Mouse (Mus musculus) thymus, postnatal 36 days (tissue): Measurements from ENCODE around the gene Gm42878.

ENCODE experiments used
- DNase-seq, 2 experiments: peaks; one replicate each; pipeline ENCODE4 v3.0.0; 2022; ENCODE audit warnings: mixed read lengths in 2 of 2

Gm42878 gene

DNA sequence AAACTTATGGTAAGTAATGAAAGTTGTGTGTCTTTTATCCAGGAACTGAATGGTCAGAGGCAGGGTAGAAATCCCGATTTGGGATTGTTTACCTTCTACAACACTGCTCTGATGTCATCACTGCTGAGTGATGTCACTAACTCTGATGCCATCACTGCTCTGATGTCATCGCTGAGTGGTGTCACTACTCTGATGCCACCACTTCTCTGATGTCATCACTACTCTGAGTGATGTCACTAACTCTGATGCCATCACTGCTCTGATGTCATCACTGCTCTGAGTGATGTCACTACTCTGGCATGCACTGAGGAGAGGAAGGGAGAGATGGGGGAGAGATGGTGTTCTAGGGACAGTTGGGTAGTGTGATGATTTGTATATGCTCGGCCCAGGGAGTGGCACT lies 17.2 kb upstream of the Gm42878 start:
- DNase-seq, result no peak

DNA sequence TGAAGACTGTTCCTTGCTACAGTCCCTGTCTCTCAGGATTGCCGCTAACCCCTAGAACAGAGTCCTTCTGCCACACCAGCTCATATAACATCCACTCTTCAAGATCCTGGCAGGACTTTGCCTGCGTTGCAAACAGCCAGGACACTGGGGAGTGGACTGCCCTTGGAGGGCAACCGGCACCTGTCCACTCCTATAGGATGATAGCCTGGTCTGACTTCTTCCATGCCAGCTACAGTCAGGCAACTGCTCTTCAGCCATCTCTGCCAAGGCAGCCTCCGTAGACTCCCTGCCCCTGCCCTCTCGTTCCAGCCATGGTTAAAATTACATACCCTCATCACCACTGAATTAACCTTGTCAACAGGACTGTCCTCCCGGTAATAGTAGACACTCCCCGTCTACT lies 3.9 kb upstream of the Gm42878 start:
- DNase-seq, result no peak

DNA sequence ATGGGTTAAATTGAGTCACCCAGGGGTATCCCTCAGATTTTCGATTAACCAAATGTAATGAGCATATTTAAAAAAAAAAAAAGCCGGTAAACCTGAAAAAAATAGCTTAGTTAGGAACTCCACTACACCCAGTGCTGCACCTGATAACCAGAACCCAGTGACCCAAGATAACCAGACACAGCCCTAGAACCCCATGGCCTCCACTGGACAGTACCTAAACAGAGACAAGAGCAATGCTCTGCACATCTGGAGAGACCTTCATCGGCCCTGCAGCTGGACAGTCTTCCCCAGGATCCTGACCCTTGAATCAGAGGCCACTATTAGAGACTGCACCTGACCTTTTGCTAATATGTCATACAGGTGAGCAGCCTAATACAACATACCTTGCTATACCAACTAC lies 1.8 kb upstream of the Gm42878 start:
- DNase-seq, result no peak

GRCm38 (mm10) chr5:121546530-121546895 lies 1.2 kb upstream of the Gm42878 start:
- peak; percentile 36 to 49 for DNase-seq

DNA sequence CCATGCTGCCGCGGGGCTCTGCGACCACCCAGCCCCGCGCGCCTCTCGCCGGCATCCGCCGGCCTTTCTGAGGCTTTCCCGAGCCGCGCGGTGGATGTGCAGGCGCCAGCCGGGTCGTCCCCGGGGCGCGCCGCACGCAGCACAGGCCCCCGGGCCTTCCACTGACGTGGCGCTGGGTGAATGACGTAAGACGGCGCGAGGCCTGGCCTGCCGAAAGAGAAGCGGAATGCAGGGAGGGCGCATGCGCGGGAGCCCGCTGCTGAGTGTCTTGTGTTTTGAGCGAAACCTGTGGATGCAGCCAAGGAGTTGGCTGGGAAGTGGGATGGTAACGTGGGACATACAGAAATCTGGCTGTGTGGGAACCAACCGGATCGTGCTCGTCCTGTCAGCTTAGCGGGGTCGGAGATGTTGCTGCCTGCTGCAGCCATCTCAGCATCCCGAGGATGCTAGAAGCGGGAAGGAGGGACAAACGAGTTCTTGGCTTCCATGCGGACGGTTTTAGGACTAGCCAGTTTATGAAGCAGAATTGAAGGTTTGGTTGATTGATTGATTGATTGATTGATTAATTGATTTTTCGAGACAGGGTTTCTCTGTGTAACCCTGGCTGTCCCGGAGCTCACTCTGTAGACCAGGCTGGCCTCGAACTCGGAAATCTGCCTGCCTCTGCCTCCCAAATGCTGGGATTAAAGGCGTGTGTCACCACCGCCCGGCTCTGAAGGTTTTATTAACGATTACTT lies 679 bp upstream of the Gm42878 start, which contains the start of gene Mapkapk5:
Gene Mapkapk5 (minus strand): TSS at position 113 of the 737 bp plus-strand sequence.
- DNase-seq, result peak; percentile 96 to 97

DNA sequence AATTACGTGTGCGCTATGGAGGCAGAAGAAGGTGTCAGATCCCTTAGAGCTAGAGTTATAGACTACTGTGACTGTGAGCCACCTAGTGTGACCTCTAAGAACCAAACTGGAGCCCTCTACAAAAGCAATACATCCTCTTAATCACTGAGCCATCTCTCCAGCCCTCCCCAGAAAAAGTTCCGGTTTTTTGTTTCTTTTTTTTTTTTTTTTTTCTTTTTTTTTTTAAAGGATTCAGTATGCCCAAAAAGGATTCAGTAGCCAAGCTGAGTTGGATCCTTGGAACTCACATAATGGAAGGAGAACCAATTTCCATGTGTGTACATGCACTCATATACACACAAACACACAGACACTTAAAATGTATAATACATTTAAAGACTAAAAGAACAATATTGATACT lies 1.9 kb downstream of the Gm42878 start:
- no peak for DNase-seq

- no peak for DNase-seq
These were observed 4.0 kb downstream of the Gm42878 start for GRCm38 (mm10) chr5:121541235-121541634.

DNA sequence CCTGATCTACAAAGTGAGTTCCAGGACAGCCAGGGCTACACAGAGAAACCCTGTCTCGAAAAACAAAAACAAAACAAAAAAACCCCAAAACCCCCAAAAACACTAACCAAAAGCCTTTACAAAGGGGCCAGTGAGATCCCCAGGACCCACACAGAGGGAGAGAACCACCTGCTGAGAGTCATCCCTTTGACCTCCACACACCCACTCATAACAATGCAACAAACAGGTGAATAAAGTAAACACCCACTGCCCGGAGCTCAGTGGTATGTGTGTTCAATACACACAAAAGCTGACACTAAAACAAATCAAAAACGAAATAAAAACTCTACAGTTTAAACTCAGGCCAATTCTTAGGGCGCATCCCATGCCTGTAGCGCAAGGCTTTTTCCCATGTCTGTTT lies 5.2 kb downstream of the Gm42878 start:
- DNase-seq, result no peak

DNA sequence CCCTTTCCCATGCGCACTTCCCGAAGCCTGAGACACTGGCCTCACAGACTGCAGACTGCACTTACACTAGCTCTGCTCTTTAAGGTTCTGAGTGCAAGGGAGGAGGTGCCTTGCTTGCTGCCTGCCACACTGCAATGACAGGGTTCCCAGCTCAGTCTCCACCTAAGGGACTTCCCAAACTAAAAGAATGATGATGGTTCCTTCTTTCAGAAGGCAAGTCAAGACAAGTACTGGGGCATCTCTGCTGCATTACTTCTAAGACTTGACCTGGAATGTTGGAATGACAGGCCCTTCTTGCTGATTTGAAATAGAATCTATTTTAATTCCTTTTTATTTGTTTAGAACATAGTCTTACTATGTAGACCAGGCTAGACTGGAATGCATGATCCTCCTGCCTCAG lies 7.7 kb downstream of the Gm42878 start:
- DNase-seq, result no peak

GRCm38 (mm10) chr5:121536921-121537555 lies 8.2 kb downstream of the Gm42878 start:
- no peak for DNase-seq

DNA sequence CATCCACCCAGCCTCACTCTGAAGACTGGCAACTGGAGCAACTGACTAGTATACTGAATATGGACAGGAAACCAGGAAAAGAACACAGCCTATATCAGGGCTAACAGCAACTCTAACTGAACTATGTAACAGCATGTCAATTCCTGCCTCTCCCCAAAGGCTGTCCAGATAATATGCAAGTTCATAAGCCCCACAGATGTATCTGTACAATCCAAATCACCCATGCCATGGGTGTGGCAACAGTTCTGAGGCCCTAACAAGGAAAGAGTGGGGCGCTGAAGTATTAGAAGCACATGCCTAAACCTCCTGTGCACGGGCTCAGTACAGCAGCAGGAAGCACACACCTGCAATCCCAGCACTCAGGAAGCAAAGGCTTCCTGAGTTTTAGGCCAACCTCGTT lies 10.2 kb downstream of the Gm42878 start:
- DNase-seq, result no peak

DNA sequence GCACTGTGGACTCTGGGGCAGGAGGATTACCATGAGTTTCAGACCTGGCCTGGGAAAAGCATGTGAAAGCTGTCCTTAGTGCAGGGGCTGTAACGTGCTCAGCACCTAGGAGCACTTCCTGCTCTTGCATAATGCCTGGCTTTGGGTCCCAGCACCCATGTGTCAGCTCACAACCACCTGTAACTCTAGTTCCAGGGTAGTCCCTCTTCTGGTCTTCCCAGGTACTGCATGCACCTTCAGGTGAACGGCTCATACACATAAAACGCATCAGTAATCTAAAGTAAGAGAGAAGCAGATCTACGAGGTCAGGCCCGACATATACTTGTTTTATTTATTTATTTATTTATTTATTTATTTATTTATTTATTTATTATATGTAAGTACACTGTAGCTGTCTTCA lies 10.8 kb downstream of the Gm42878 start:
- DNase-seq, result peak; percentile 14

- DNase-seq, result no peak
These were observed 18.3 kb downstream of the Gm42878 start for GRCm38 (mm10) chr5:121526961-121527360.

GRCm38 (mm10) chr5:121526526-121526925 lies 18.8 kb downstream of the Gm42878 start:
- DNase-seq, result no peak

GRCm38 (mm10) chr5:121525774-121526450 lies 19.4 kb downstream of the Gm42878 start:
- no peak for DNase-seq

DNA sequence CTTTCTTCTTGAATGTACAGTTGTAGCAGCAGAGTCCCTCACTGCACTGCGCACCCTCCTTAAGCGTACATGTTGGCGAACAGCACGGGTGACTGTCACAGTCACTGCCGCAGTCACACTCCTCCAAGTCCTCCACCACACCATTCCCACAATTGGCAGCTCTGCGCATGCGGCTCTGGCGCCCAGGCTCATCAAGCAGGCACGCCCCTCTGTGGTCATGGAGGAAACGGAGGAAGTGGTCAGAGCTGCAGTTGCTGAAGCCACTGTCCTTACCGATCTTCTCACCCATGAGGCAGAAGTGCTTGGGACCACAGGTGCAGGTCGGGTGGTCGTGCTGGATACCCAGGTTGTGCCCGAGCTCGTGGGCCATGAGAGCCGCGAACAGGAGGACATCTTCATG lies 25.5 kb downstream of the Gm42878 start:
- peak in 1 of 2 experiments; percentile 22 for DNase-seq

GRCm38 (mm10) chr5:121518983-121519382 lies 26.3 kb downstream of the Gm42878 start:
- no peak for DNase-seq

GRCm38 (mm10) chr5:121510009-121510408 lies 35.3 kb downstream of the Gm42878 start:
- DNase-seq, result no peak

- DNase-seq, result no peak
These were observed 38.4 kb downstream of the Gm42878 start for GRCm38 (mm10) chr5:121506846-121507245.

DNA sequence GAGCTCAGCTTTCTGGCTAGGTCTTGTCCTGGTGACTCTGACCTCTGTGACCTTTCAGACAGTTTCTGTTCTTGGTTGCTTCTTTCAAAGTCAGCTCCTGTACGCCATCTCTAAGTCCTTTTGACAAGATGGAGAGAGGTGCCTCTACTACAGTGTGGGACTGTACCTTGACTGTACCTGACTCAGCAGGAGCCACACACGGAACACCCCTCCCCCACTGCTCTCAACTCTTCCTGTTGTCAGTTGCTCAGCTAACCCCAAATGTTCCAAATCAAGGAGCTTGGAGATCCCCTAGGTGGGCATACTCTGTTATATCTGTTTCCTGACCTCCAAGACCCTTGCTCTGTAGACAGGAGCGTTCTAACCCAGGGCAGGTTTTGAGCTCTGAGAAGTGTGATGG lies 42.1 kb downstream of the Gm42878 start, which contains the start of gene Adam1b:
Gene Adam1b (minus strand): TSS at position 205 of the 400 bp plus-strand sequence.
- DNase-seq, result peak in 1 of 2 experiments; percentile 31

DNA sequence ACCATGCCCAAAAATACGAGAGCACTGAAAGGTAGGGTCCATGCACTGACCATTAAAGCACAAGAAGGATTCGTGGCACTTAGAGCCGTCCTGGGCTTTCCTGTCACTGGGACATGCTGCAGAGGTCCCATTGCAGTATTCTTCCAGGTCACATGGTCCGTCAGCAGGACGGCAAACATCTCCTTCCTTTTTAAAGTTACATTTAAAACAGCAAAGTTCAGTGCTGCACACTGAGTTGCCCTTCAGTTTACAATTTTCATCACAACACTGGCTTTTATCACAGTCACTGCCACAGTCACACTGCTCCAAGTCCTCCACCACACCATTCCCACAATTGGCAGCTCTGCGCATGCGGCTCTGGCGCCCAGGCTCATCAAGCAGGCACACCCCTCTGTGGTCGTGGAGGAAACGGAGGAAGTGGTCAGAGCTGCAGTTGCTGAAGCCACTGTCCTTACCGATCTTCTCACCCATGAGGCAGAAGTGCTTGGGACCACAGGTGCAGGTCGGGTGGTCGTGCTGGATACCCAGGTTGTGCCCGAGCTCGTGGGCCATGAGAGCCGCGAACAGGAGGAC lies 43.8 kb downstream of the Gm42878 start:
- DNase-seq, result peak; percentile 13 to 26

DNA sequence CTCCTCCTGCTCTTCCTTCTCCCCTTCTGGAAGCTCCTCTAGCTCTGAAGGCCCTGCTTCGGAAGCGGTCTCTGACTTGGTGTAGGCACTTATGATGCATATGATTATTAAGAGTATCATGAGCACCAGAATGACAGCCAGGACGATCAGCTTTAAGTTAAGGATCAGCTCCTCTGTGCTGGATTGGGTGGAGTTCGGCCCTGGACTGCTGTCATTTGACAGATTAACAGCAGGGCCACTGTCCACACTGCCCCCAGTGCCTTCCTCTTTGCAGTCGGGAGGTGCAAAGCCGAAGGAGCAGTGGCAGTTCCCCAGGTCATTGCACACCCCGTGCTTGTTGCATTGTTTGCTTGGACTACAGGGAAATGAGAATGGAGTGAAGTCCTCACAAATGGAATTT lies 44.6 kb downstream of the Gm42878 start:
- no peak for DNase-seq

DNA sequence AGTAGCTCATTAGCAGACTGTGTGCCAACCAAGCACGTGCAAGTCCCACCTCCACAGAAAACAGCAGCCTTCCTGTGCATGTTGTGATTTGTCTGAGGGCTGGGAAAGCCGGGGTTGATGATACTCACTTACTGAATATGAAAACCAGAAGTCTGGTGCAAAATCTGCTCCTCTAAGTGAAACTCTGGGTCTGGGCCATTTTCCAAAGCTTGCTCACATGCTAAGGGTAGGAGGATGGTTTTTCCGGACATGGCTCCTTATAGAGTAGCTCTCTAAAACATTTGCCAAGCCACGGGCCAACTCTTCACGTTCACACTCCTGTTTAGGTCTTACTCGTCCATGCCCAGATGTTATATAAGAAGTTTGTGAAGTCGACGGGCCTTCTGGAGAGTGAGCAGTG lies 52.0 kb downstream of the Gm42878 start:
- DNase-seq, result no peak

GRCm38 (mm10) chr5:121484801-121485200 lies 60.5 kb downstream of the Gm42878 start:
- DNase-seq, result no peak
